Mouse (Mus musculus) forebrain, embryonic 10.5 days (tissue): ENCODE measurements around the gene Sun1. TPM values are rescaled to one million over a fixed set of nuclear protein-coding genes. Genes with fewer than 3 reads are reported as not detected.

Source experiments
- DNase-seq: peaks from one replicate; pipeline ENCODE4 v3.0.0-alpha.2; 2017; ENCODE audit warnings: low spot score; ENCODE audit errors: extremely low spot score
- H3K27ac ChIP-seq: fragments of 300-500 bp; sonication (generic); 2 replicates; pipeline ENCODE4 v1.5.1; 2016; ENCODE audit warnings: mild to moderate bottlenecking
- H3K27me3 ChIP-seq: fragments of 300-500 bp; sonication (generic); 2 replicates; pipeline ENCODE4 v1.6.1; 2016; ENCODE audit warnings: mild to moderate bottlenecking; ENCODE audit not compliant: poor library complexity, severe bottlenecking
- H3K36me3 ChIP-seq: fragments of 300-500 bp; sonication (generic); replicated peaks from 2 replicates; pipeline ENCODE4 v1.6.1; 2016; ENCODE audit warnings: mild to moderate bottlenecking, moderate library complexity
- H3K4me1 ChIP-seq: fragments of 300-500 bp; sonication (generic); 2 replicates; pipeline ENCODE4 v1.6.1; 2016
- H3K4me3 ChIP-seq: fragments of 300-500 bp; sonication (generic); 2 replicates; pipeline ENCODE4 v1.5.1; 2016; ENCODE audit warnings: mild to moderate bottlenecking, moderate library complexity
- H3K9me3 ChIP-seq: fragments of 300-500 bp; sonication (generic); 2 replicates; pipeline ENCODE4 v1.6.1; 2016; ENCODE audit warnings: mild to moderate bottlenecking, moderate library complexity
- WGBS: fragments of 180-500 bp; shearing (Covaris S2); methylation state at CpG from one replicate; pipeline ENCODE4 v1.1.7; 2016; 5-methylcytosine and 5-hydroxymethylcytosine counted together
- polyA plus RNA-seq: library from polyadenylated mRNA; unstranded; fragments of >200 nt; fragmentation: Nextera tagmentation; extraction: Ambion mirVana; gene quantifications from 2 replicates; pipeline ENCODE4 v1.2.1, GENCODE M21; 2016

Gene Sun1
- polyA plus RNA-seq, 1 experiment from 2014 or later: 52.9 TPM

GRCm38 (mm10) chr5:139257818-139258217, 57.4 kb downstream of the Sun1 start:
- Histone ChIP-seq H3K4me1 (peaks cover 29% of the 10 kb centered on the region), H3K27me3 (no peaks in the 10 kb centered on the region), H3K9me3 (no peaks in the 10 kb centered on the region), H3K36me3 (peaks cover 83% of the 10 kb centered on the region), H3K4me3 (no peak overlapping the region), H3K27ac (no peak overlapping the region)
- WGBS: 84% methylated on average over 4 of the region's 4 CpGs
- DNase-seq: no peak

GRCm38 (mm10) chr5:139258371-139259035, 58.1 kb downstream of the Sun1 start:
- Histone ChIP-seq H3K27me3 (no peaks in the 10 kb centered on the region), H3K27ac (no peak overlapping the region), H3K4me1 (peaks cover 23% of the 10 kb centered on the region), H3K4me3 (no peak overlapping the region), H3K9me3 (no peaks in the 10 kb centered on the region), H3K36me3 (peaks cover 89% of the 10 kb centered on the region)
- WGBS: 89% methylated on average over 8 of the region's 8 CpGs
- DNase-seq: no peak

GRCm38 (mm10) chr5:139259853-139260252, 59.4 kb downstream of the Sun1 start:
- H3K36me3 ChIP-seq: peaks cover 97% of the 10 kb centered on the region
- H3K9me3 ChIP-seq: no peaks in the 10 kb centered on the region
- DNase-seq: no peak
- no peak overlapping the region for H3K4me3 ChIP-seq
- no peaks in the 10 kb centered on the region for H3K27me3 ChIP-seq
- H3K27ac ChIP-seq: no peak overlapping the region
- peaks cover 9% of the 10 kb centered on the region for H3K4me1 ChIP-seq
- 91% methylated on average over 5 of the region's 5 CpGs for WGBS

- Histone ChIP-seq H3K27ac (no peak overlapping the region), H3K4me1 (peaks cover 5% of the 10 kb centered on the region; the same call in 1 of the 2 replicates), H3K9me3 (no peaks in the 10 kb centered on the region), H3K4me3 (no peak overlapping the region), H3K36me3 (peaks cover 98% of the 10 kb centered on the region), H3K27me3 (no peaks in the 10 kb centered on the region)
- WGBS: 93% methylated on average over 4 of the region's 4 CpGs
- no peak for DNase-seq
Observed at GRCm38 (mm10) chr5:139261403-139261802, 61.0 kb downstream of the Sun1 start.

GRCm38 (mm10) chr5:139267661-139268060, 67.2 kb downstream of the Sun1 start:
- H3K4me3 ChIP-seq: no peak overlapping the region
- H3K9me3 ChIP-seq: no peaks in the 10 kb centered on the region
- H3K4me1 ChIP-seq: peaks cover 19% of the 10 kb centered on the region
- DNase-seq: no peak
- H3K27ac ChIP-seq: no peak overlapping the region
- H3K36me3 ChIP-seq: peaks cover 78% of the 10 kb centered on the region
- WGBS: 93% methylated on average over 4 of the region's 4 CpGs
- H3K27me3 ChIP-seq: no peaks in the 10 kb centered on the region

- Histone ChIP-seq H3K36me3 (peaks cover 45% of the 10 kb centered on the region), H3K27ac (peak overlapping the region; percentile 13; the same call in 1 of the 2 replicates), H3K4me3 (no peak overlapping the region), H3K27me3 (no peaks in the 10 kb centered on the region), H3K9me3 (no peaks in the 10 kb centered on the region), H3K4me1 (peaks cover 26% of the 10 kb centered on the region)
- no peak for DNase-seq
- WGBS: 71% methylated on average over 16 of the region's 16 CpGs
Observed at GRCm38 (mm10) chr5:139270806-139271521, 70.5 kb downstream of the Sun1 start.

- no peak for DNase-seq
- Histone ChIP-seq H3K27ac (peak overlapping the region; percentile 40; the same call in 1 of the 2 replicates), H3K9me3 (no peaks in the 10 kb centered on the region), H3K4me1 (peaks cover 26% of the 10 kb centered on the region), H3K4me3 (no peak overlapping the region), H3K36me3 (peaks cover 34% of the 10 kb centered on the region), H3K27me3 (no peaks in the 10 kb centered on the region)
- 62% methylated on average over 8 of the region's 8 CpGs for WGBS
Observed at GRCm38 (mm10) chr5:139271994-139272554, 71.6 kb downstream of the Sun1 start.

- H3K27me3 ChIP-seq: no peaks in the 10 kb centered on the region
- 89% methylated on average over 8 of the region's 8 CpGs for WGBS
- no peaks in the 10 kb centered on the region for H3K9me3 ChIP-seq
- no peaks in the 10 kb centered on the region for H3K36me3 ChIP-seq
- no peak overlapping the region for H3K27ac ChIP-seq
- H3K4me3 ChIP-seq: no peak overlapping the region
- H3K4me1 ChIP-seq: peaks cover 17% of the 10 kb centered on the region
- DNase-seq: no peak
Observed at GRCm38 (mm10) chr5:139277287-139277686, 76.8 kb downstream of the Sun1 start.

GRCm38 (mm10) chr5:139281373-139282112, 81.1 kb downstream of the Sun1 start:
- H3K27me3 ChIP-seq: no peaks in the 10 kb centered on the region
- peaks cover 20% of the 10 kb centered on the region for H3K4me1 ChIP-seq
- no peaks in the 10 kb centered on the region for H3K9me3 ChIP-seq
- no peak overlapping the region for H3K27ac ChIP-seq
- 77% methylated on average over 10 of the region's 11 CpGs for WGBS
- no peak overlapping the region for H3K4me3 ChIP-seq
- H3K36me3 ChIP-seq: no peaks in the 10 kb centered on the region
- DNase-seq: no peak

- DNase-seq: peak; percentile 82
- Histone ChIP-seq H3K4me3 (no peak overlapping the region), H3K36me3 (no peaks in the 10 kb centered on the region), H3K27me3 (no peaks in the 10 kb centered on the region), H3K9me3 (no peaks in the 10 kb centered on the region), H3K27ac (no peak overlapping the region), H3K4me1 (peaks cover 26% of the 10 kb centered on the region)
- 6% methylated on average over 15 of the region's 15 CpGs for WGBS
Observed at GRCm38 (mm10) chr5:139282191-139282590, 81.8 kb downstream of the Sun1 start.

GRCm38 (mm10) chr5:139283460-139284180, 83.2 kb downstream of the Sun1 start:
- Histone ChIP-seq H3K9me3 (no peaks in the 10 kb centered on the region), H3K27ac (no peak overlapping the region), H3K4me1 (peaks cover 26% of the 10 kb centered on the region), H3K36me3 (no peaks in the 10 kb centered on the region), H3K27me3 (no peaks in the 10 kb centered on the region), H3K4me3 (no peak overlapping the region)
- no peak for DNase-seq
- WGBS: 93% methylated on average over 14 of the region's 14 CpGs

GRCm38 (mm10) chr5:139285383-139286067, 85.1 kb downstream of the Sun1 start:
- H3K4me1 ChIP-seq: peaks cover 26% of the 10 kb centered on the region
- H3K36me3 ChIP-seq: no peaks in the 10 kb centered on the region
- no peaks in the 10 kb centered on the region for H3K9me3 ChIP-seq
- H3K27me3 ChIP-seq: no peaks in the 10 kb centered on the region
- no peak overlapping the region for H3K27ac ChIP-seq
- 53% methylated on average over 8 of the region's 8 CpGs for WGBS
- no peak for DNase-seq
- no peak overlapping the region for H3K4me3 ChIP-seq
